Mouse (Mus musculus) gastrocnemius, postnatal 4 days (tissue): Measurements from ENCODE around the gene Slc2a13. TPM values are rescaled to one million over a fixed set of nuclear protein-coding genes. Genes with fewer than 3 reads are reported as not detected.

Experiments used
- DNase-seq, 2 experiments: peaks; one replicate each; pipeline ENCODE4 v3.0.0; 2021 to 2022; ENCODE audit warnings: low spot score in 2 of 2, mixed read lengths in 2 of 2
- total RNA-seq, 2 experiments: library from RNA; stranded (reverse); gene quantifications; 2 replicates each; pipeline ENCODE4 v1.2.3; 2021

The Slc2a13 gene
- total RNA-seq, 2 experiments from 2014 or later: 5.4 to 5.6 TPM

DNA sequence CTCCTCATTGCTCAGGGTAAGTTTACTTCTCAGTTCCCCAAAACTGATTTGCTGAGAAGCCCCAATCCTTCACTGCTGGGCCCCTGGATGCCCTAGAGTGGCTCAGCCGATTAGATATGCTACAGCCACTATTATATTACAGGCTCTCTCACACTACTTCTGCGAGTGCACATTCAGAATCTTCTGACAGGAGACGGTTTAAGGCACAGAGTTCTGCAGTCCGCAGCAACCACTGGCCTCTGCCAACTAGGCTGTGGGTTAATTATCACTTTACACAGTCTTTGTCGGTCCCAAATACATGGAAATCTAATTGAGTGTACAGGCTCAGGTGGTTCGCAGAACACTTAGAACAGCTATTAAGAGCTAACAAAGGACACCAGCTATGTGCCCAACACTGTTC lies 69.8 kb downstream of the Slc2a13 start:
- DNase-seq: no peak

DNA sequence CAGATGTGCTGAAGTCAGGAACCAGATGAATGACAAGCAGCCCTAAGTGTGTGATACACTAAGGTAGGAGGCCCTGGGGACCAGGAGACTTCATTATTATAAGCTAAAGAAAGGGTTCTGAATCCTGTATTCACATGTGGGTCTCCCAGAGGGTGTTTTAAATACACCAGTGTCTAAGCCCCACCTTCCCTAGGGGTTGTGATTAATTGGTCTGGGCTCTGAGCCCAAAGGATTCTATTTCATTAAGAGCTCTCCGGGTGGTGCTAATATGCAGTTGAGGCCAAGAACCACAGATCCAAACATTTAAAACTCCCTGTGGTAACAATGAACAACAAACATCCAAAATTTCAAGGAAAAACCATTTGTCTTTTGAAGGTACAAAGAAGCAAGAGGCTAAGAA lies 70.4 kb downstream of the Slc2a13 start:
- DNase-seq: no peak

DNA sequence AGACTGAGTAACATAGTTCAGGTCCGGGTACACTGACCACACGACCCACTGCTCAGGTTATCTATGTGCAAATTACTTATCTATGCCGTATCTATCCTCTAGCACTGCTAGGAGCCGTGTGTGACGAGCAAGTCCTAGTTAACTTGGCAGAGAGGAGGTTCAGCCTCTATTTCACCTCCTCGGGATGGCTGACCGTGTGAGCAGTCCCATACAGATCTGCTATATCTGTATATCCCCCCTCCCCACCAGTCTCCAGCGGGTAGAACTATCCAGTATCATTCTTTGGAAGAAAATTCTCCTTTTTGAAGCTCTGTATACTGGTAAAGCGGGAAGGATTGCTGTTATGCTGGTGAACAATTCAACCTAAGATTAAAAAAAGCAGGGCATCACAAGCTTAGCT lies 70.8 kb downstream of the Slc2a13 start:
- DNase-seq: no peak

DNA sequence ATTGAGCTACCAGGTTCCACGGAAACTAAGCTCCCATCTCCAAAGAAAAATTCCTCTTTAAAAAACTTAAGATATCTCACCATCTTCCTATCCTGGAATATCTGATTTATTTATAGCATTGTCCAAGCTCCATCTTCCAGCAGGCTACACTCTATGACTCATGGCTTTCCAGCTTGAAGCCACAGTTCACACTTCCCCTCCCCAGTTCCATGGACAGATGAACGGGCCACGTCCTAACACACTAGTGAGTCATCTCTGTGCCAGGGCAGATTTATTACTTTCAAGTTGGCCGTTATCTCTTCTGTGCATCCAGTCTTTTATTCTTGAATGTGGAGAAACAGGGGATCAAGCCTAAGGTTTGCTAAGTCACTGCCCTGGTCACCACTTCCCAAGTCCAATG lies 78.0 kb downstream of the Slc2a13 start:
- no peak for DNase-seq

DNA sequence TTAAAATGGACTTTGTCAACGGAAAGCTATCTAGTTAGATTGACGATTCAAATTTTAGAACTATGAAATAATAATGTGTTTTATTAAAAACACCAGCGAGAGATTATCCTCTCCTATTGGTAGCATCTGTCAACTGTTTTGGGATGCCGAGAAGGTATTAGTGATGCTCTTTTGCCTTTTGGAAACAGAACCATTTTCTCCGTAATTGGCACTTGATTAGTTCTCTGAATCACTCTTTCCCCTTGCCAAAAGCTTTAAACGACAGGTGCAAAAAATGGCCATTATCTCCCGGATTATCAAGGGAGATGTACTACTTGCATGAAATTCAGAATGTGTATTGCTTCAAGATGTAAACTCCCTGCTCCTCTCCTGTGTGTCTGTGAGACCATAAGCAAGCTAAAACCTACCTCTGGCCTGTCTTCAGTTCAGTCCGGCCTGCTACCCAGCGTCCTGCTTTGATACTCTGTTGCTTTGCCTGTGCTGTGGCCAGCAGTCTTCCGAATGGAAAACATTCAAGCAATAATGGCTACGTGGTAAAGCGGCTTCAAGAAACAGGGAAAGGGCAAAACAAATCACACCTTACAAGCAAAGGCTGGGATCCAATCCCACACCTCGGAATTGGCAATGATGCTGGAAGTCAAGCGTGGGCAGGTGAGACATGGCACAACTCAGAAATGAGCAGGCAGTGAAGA lies 93.0 kb downstream of the Slc2a13 start:
- DNase-seq: no peak

DNA sequence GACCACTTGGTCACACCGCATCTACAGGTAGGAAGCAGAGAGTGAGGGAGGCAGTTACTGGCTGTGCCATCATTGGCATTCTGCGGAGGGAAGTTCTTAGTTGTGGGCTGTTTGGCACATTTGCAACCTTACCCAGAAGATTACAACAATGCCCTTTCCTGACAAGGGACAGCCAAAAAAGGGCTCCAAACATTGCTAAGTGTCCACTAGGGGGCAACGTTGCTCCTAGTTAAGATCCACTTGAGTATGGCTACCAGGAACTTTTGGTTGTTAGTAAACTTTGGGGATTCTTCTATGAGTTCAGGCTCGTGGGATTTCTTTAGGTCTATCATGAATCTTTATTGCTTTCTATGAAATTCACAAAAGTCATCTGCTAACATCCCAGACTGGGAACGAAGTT lies 95.3 kb downstream of the Slc2a13 start:
- peak in 1 of 2 experiments; percentile 38 for DNase-seq

DNA sequence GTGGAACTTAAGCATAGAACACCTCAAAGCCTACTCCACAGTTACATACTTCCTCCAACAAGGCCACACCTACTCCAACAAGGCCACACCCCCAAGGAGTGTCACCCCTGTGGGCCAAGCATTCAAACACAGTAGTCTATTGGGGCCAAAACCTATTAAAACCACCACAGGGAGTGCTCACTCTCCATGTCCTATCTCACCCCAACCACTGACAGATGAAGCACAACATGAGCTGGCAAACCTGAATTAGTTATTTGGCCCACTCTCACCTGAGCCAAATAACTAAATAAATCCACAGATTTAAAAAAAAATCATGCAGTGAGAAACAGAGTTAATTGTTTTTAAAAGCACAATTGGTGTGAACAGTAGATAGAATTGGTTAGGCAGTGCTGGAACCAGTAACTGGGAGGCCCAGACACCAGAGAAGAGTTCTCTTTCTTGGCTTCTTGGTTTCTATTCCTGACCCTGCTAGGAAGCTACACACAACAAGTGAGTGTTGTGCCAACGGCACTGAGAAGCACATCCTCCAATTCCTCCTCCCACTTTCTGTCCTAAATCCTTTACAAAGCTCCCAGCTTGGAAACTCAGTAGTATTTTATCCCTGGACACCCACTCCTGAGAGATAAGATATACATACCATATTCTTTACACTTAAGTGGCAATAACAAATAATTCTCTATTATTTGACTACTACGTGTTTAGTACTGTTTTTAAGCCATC lies 99.2 kb downstream of the Slc2a13 start:
- DNase-seq: no peak

DNA sequence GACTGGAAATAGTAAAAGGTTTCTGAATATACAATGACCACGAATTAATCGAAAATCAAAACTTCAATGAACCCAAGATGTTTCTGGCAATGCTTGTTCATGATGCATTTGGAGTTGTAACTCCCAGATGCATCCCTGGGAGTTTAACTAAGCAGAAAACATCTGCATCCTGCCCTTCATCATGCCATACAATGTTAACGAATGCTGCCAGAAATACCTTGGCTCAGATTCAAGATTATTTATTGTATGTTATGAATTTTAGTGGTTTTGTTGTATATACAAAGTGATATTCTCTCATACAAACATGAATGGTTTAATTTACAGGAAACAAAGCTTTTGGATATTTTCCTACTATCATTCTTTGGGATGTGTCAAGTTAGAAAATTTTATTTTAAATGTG lies 107.7 kb downstream of the Slc2a13 start:
- no peak for DNase-seq

DNA sequence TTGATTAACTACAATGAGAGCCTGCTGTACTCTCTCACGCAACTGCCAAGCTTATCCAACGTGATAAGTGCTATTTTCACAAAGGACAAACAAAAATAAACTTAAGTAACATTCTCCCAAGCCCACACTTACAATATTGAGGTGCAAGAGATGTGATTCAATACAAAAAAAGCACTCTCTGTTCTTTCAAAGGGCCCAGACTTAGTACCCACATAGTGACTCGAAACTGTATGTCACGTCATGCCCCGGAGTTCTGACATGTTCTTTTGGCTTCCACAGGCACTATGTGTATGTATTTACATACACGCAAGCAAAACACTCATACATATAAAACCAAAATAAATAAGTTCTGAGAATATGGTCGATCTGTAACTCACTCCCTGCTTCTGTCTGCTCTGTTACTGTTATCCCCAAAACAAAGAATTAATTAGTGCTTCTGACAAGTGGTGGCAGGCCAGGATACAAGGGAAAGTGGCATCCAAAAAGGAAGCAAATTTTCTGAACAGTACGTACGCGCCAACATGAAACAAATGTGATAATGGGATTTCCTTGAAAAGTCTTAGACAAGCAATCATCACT lies 109.1 kb downstream of the Slc2a13 start:
- DNase-seq: no peak

DNA sequence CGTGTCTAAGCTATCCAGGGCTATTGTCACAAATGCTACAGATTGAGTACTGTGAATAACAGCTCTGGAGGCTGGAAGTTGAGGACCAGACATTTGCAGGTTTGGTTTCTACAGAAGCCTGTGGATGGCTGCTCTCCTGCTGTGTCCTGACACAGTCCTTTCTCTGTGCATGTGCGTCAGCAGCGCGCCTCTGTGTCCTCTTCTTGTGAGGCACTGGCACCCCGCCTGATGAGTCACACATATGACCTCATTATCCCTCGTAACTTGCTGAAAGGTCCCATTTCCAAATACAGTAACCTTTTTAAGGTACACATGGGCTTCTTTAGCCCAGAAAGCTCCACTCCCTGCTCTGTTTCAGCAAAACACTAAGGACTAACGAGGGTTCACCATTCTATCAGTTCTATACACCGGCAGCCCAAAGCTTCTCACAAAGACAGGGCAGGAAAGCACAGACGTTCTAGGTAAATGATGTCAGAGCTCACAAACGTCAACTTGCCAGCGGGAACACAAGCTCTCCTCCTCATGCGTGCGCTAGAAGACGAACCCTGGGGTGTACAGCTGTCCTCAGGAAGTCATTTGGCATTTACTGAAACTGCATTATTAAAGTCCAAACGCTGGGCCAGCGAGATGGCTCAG lies 109.9 kb downstream of the Slc2a13 start:
- DNase-seq: no peak

DNA sequence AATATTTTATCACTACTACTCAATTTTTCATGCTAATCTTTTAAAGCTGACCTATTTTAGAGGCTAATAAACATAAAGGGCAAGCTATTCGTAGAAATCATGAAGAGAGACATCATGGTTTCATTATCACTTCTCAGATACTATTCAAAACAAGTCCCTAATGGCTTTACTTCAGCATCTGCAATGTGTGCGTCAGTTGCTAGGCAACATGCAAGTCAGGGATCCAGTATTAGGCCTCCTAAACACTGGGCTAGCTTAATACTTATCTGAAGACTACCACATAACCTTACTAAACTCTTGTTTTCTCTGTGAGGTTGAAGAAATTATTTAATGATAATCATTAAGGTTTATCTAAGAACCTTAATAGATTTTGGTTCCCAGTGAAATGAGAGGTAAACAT lies 111.1 kb downstream of the Slc2a13 start:
- no peak for DNase-seq

DNA sequence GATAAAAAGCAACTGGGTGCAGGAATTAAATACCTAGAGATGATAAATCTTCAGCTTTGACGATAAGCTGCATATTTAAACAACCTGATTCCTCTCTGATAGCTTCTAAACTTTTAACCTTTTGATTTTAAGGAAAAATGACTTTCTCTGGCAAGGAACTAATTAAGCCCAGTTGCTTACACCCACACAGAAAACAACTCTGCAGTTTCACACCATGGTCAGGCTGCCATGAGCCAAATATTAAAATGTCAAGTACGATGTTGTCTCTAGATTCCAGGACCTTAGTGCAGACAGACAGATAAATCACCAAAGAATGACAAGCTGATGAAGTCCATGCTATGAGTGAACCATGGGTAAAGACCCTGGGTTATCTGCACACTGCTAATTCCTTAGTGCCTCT lies 115.9 kb downstream of the Slc2a13 start:
- DNase-seq: no peak

DNA sequence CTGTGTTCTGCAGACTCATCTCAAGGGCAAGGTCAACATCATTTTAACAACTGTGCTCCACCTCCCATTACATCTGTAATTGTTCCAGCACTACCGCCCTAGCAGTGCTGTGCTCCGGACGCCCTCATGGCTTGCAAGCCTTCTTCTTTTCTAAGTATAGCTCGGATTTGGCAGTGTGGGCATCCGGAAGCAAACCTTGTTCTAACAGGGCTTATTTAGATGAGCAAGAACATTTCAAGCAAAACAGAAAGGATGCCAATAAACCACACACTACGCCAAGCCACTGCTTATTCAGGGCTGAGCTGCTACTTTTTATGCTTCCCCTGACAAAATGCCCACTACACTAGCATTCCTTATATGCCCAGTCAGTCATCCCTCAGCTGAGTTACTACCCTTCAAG lies 127.7 kb downstream of the Slc2a13 start:
- DNase-seq: no peak

DNA sequence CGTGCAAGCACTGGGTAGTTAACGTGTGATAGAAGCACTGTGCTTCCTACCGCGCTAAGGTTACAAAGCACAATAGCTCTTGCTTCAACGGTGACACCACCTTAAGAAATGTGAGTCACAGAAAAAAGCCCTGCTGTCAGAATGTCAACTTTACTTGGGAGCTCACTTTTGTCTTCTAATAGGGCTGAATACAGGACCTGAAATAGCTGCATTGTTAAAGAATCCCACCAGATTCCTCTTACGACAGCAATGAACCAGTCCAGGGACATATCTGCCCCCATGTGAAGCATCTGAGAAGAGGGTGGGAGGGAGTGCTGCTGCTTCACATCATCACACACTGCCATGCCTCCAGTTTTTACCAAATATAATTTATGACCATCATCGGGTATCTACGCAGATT lies 129.6 kb downstream of the Slc2a13 start:
- DNase-seq: no peak

DNA sequence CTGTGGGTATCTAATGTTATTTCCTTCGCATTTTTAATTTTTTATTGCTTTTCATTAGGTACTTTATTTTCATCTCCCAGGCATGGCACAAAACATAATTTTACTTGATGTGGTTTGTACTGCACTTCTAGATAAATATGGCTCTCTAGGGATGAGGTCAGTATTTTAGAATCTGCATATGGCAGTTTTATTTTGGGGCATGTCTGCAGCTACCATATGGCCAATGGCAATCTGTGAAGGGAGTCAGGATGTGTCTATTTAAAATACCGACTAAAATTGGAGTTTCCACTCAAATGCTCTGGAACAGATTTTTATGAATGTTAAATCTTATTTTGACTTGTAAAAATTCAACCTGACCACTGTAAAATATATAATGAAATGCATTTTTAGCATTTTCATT lies 133.2 kb downstream of the Slc2a13 start:
- DNase-seq: no peak

DNA sequence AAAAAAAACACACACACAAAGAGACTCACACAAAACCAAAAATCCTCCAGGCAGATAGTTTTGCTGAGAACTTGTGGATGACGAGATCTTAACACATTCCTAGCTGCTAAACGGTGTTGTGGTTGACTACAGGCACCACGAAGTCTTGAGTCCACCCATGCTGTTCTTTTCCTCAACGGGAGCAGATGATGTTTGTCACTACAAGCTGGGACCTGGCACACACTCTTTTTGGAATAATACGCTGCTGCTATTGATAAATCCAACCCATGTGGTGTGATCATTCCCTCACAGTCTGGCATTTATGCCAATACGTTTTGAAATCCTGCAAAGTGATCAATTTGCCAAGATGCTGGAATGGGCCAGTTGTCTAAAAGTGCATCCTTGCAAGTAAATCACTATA lies 147.6 kb downstream of the Slc2a13 start:
- DNase-seq: no peak

DNA sequence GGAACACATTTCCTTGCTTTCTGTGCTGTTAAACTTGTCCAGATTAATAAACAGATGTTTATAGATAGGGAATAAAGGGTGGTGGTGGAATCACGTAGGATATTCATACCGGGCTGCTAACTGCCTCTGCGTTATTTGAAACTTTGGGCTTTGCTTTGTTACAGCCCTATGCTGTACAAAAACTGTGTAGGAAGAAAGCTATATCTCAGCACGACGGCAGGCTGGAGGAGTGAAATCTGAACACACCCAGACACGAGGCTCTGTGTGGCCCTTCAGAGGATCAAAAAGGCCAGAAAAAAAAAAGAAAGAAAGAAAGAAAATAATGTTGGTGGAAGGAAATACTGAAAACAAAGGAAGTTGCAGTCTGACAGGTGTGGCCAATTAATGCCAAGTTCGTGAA lies 166.1 kb downstream of the Slc2a13 start:
- no peak for DNase-seq

DNA sequence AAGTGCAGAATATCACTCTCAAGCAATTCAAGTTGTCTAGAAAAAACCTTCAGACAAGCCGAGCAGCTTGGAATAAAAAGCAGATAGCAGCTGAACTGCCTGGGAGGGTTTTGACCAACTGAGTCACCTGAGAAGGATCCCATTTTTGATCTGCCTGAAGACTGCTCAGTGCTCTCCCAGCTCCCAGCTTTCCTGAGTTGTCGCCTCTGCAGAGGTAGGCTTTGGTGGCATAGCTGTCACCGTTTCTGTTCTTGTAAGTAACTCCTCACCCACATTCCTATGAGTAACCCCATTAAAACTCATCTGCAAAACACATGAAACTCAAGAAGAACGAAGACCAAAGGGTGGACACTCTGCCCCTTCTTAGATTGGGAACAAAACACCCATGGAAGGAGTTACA lies 177.9 kb downstream of the Slc2a13 start:
- no peak for DNase-seq

DNA sequence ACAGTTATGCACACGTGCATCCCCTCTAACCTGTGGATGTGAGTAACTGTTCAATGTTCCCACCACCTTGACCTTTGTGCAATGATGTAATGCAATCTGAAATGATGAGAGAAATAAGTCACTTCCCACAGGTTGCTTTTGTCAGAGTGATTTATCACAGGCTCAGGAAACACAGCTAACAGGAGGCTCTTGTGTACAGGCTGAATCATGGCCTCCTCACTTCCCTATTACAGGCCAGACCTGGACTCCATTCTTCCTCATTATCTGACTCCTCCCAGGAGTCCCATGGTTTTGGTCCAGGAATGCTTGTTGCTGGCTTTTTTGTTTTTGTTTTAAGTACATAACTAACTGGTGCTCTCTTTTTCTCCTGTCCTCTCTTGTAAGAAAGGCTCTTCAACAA lies 189.4 kb downstream of the Slc2a13 start:
- DNase-seq: no peak

DNA sequence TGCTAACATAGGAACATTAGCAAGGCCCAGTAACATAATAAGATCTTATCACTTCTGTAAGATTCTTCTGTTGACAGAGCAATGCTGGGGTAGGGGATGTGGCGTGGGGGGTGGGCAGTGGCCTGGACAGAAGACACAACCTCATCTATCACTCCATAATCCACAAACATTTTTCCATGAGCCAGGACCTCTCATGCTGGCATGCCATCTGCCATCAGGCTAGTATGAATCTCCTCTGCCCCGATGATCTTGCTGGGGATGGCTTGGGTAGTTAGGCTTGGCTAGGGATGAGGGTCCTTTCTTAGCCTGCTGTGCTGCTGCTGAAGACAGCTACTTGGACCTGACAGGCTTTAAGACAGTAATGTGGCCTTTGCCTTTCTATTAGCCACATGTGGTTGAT lies 190.5 kb downstream of the Slc2a13 start:
- no peak for DNase-seq

DNA sequence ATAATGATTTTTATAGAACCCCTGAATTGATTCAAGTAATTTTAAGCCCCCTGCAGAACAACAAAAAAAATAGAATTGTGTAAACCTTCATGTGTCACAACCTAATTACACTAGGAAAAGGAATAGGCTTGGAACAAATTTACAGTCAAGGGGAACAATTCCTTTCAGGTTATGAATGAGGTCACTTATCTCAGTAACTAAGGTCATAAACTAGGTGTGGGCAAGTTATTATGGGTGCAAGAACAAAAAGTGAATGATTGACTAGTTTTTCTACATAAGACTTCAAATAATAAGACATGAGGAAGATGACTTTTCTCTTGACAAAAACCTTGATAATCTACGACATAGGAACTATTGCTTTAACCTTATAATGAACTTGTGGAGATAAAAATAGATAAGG lies 191.2 kb downstream of the Slc2a13 start:
- no peak for DNase-seq

DNA sequence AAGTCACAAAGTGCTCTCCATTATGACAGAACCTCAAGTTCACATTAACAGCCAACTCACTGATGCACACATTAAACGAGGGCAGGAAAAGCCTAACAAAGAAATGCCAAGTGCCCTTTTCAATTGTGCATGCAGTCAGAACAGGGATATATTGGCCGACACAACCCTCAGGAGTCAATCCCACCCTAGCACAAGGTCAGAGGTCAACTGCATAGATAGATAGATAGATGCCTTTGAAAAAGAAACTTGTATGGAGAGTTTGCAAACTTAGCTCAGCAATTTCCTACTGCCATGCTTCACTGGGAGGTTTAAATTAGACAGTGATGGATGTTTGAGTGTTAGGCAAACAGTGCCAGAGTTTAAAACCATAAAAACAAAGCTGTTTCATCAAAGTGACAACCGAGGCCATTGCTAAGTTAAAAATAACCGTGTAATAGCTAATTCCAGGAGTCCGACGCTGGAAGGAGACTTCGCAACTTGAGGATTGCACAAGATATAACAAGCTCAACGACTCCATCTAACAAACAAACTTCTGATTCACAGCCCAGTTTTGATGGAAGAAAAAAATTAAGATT lies 194.2 kb downstream of the Slc2a13 start:
- DNase-seq: no peak
